Mouse (Mus musculus) layer of hippocampus, adult 9-11 months (tissue): ENCODE data around the gene Uncx.

ENCODE experiments used
- DNase-seq: peaks from one replicate; pipeline ENCODE4 v3.0.0; 2022

The Uncx gene

GRCm38 (mm10) chr5:139543650-139544270 is 466 bp downstream of the Uncx start:
- DNase-seq = no peak

GRCm38 (mm10) chr5:139544271-139545135 is 1.2 kb downstream of the Uncx start:
- DNase-seq = no peak

- no peak for DNase-seq
Measured at GRCm38 (mm10) chr5:139545221-139545620, 1.9 kb downstream of the Uncx start.

GRCm38 (mm10) chr5:139545673-139546335 is 2.5 kb downstream of the Uncx start:
- DNase-seq = no peak

GRCm38 (mm10) chr5:139546336-139546770 is 3.1 kb downstream of the Uncx start:
- DNase-seq = no peak

- DNase-seq = no peak
Measured at GRCm38 (mm10) chr5:139546771-139547420, 3.6 kb downstream of the Uncx start.

- no peak for DNase-seq
Measured at GRCm38 (mm10) chr5:139547421-139547931, 4.2 kb downstream of the Uncx start.

GRCm38 (mm10) chr5:139553446-139554273 is 10.4 kb downstream of the Uncx start:
- DNase-seq = no peak

- DNase-seq = no peak
Measured at GRCm38 (mm10) chr5:139554478-139555335, 11.4 kb downstream of the Uncx start.

- DNase-seq = no peak
Measured at GRCm38 (mm10) chr5:139555476-139556115, 12.3 kb downstream of the Uncx start.

- no peak for DNase-seq
Measured at GRCm38 (mm10) chr5:139556116-139556678, 12.9 kb downstream of the Uncx start.

- DNase-seq = no peak
Measured at GRCm38 (mm10) chr5:139557079-139557478, 13.8 kb downstream of the Uncx start.

- DNase-seq = no peak
Measured at GRCm38 (mm10) chr5:139557531-139558467, 14.5 kb downstream of the Uncx start.

GRCm38 (mm10) chr5:139558468-139558804 is 15.1 kb downstream of the Uncx start:
- DNase-seq = no peak

- DNase-seq = no peak
Measured at GRCm38 (mm10) chr5:139558917-139559660, 15.8 kb downstream of the Uncx start.

- no peak for DNase-seq
Measured at GRCm38 (mm10) chr5:139559782-139560181, 16.5 kb downstream of the Uncx start.

- no peak for DNase-seq
Measured at GRCm38 (mm10) chr5:139561363-139562001, 18.2 kb downstream of the Uncx start.

GRCm38 (mm10) chr5:139564663-139565062 is 21.4 kb downstream of the Uncx start:
- DNase-seq = no peak
